Mouse (Mus musculus): ENCODE data around the gene Megf9.

DNA sequence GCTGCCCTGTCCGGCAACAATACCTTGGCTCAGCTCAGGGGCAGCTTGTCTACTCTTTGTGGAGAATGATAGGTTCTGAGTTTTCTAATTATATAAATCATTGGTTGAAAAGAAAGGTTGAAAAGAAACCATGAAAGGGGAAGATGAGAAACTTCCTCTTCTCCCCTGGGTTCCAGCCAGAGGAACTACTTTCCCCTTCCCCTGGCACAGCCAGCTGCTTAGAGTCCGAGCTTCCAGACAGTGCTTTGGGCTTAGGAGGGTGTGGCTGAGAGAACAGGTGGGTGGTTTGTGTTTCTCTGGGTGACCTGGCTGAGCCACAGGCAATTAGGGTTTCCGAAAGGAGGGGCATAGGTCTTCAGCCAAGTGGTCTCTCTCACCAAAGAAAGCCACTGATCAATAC is 43.5 kb upstream of the Megf9 start:
- no peak for TF ChIP-seq CTCF (IDR thresholded peaks at IDR 0.05; ENCODE audit: low read depth)
- no peak for TF ChIP-seq EP300 (IDR thresholded peaks at IDR 0.05; ENCODE audit: low read depth)

Data from liver, embryonic 14.5 days (tissue).